In genomic region chr11:119354798-119355442, GRCm38 (mm10) we compare ENCODE assay signal across 8 mouse cellular contexts. TPM values are rescaled to one million over a fixed set of nuclear protein-coding genes. Genes with fewer than 3 reads are reported as not detected.
DNase-seq lines count a peak whose midpoint lies in the region; ATAC-seq lines count a peak whose summit lies in the region.

No protein-coding gene starts in this region.

- peak overlapping the region; percentile 74 for H3K27ac ChIP-seq in intestine, embryonic 15.5 days
- H3K27ac ChIP-seq in liver, embryonic 16.5 days (ENCODE audit: low read length) = peak overlapping the region; percentile 71
- no peak overlapping the region for H3K27ac ChIP-seq in neural tube, embryonic 12.5 days

- 2% methylated on average over 20 of the region's 23 CpGs for WGBS in intestine, embryonic 15.5 days
- WGBS in liver, embryonic 16.5 days (ENCODE audit: insufficient replicate concordance) = 1% methylated on average over 23 of the region's 23 CpGs
- 8% methylated on average over 23 of the region's 23 CpGs for WGBS in neural tube, embryonic 12.5 days

- H3K4me2 ChIP-seq in intestine, embryonic 15.5 days (replicated peaks) = peak overlapping the region; percentile 82
- peak overlapping the region; percentile 76 for H3K4me2 ChIP-seq in liver, embryonic 16.5 days (ENCODE audit: low read depth, low read length)
- peak overlapping the region; percentile 98 for H3K4me2 ChIP-seq in neural tube, embryonic 12.5 days (replicated peaks)

- ATAC-seq in granulocyte monocyte progenitor cell, adult 5-6 weeks (replicated peaks; ENCODE audit: poor library complexity, severe bottlenecking) = peak; percentile 77
- ATAC-seq in intestine, embryonic 15.5 days = peak; percentile 64
- peak; percentile 66 for ATAC-seq in liver, embryonic 16.5 days (ENCODE audit: low read depth)
- ATAC-seq in neural tube, embryonic 12.5 days (ENCODE audit: low FRiP score, low read depth) = no peak

- H3K9ac ChIP-seq in intestine, embryonic 15.5 days = peak overlapping the region; percentile 78
- peak overlapping the region; percentile 68 for H3K9ac ChIP-seq in liver, embryonic 16.5 days (ENCODE audit: low read depth, low read length)
- H3K9ac ChIP-seq in neural tube, embryonic 12.5 days = peak overlapping the region; percentile 55

- peaks cover 3% of the 10 kb centered on the region; the same call in 1 of the 2 replicates for H3K36me3 ChIP-seq in intestine, embryonic 15.5 days
- H3K36me3 ChIP-seq in liver, embryonic 16.5 days (ENCODE audit: control insufficient read depth, insufficient read depth) = no peaks in the 10 kb centered on the region
- 0 out of 2 replicates have a peak, but pooled peaks cover 2% of the 10 kb centered on the region for H3K36me3 ChIP-seq in neural tube, embryonic 12.5 days

- H3K27me3 ChIP-seq in intestine, embryonic 15.5 days (replicated peaks) = no peaks in the 10 kb centered on the region
- H3K27me3 ChIP-seq in liver, embryonic 16.5 days (ENCODE audit: control insufficient read depth, insufficient read depth, low read depth, low read length) = peaks cover 3% of the 10 kb centered on the region; the same call in 1 of the 2 replicates
- no peaks in the 10 kb centered on the region for H3K27me3 ChIP-seq in neural tube, embryonic 12.5 days (replicated peaks)

- peak; percentile 57 for DNase-seq in urinary bladder, postnatal 14 days (ENCODE audit: low spot score)
- DNase-seq in urinary bladder, adult 2 months (ENCODE audit: low spot score) = no peak
- DNase-seq in c-Kit-positive CD71-negative TER-119-negative erythroid progenitor cells, embryonic 14.5 days (ENCODE audit: low read depth) = peak; percentile 73
- DNase-seq in embryo, embryonic 11 days = no peak

- peaks cover 12% of the 10 kb centered on the region for H3K4me1 ChIP-seq in intestine, embryonic 15.5 days (replicated peaks)
- H3K4me1 ChIP-seq in liver, embryonic 16.5 days (ENCODE audit: control insufficient read depth, low read depth, low read length) = peaks cover 16% of the 10 kb centered on the region
- H3K4me1 ChIP-seq in neural tube, embryonic 12.5 days = peaks cover 15% of the 10 kb centered on the region

- no peaks in the 10 kb centered on the region for H3K9me3 ChIP-seq in intestine, embryonic 15.5 days
- H3K9me3 ChIP-seq in liver, embryonic 16.5 days (replicated peaks; ENCODE audit: control insufficient read depth, low read length) = no peaks in the 10 kb centered on the region
- H3K9me3 ChIP-seq in neural tube, embryonic 12.5 days = no peaks in the 10 kb centered on the region

- peak overlapping the region; percentile 72 for H3K4me3 ChIP-seq in intestine, embryonic 15.5 days (replicated peaks)
- peak overlapping the region; percentile 71 for H3K4me3 ChIP-seq in liver, embryonic 16.5 days (ENCODE audit: low read depth, low read length)
- H3K4me3 ChIP-seq in neural tube, embryonic 12.5 days = peak overlapping the region; percentile 48

RNA-seq across cellular contexts. Expression of gene Sgsh, which starts 0.4 kb away (rescaled TPM):
- polyA plus RNA-seq in urinary bladder, adult 2 months (2012; rRNA removed) = 8.2 and 11.6 TPM in 2 replicates
- total RNA-seq in granulocyte monocyte progenitor cell, adult 5-6 weeks (2014; fragmentation: Nextera tagmentation) = 4.3 and 5.2 TPM in 2 replicates
- total RNA-seq in granulocyte monocyte progenitor cell, adult 5-6 weeks (2017) = 2.7 and 4.1 TPM in 2 replicates
- polyA plus RNA-seq in intestine, embryonic 15.5 days (2015; fragmentation: Nextera tagmentation; extraction: Ambion mirVana) = 7.5 and 10.5 TPM in 2 replicates
- 1.8 and 2.0 TPM in 2 replicates for polyA plus RNA-seq in liver, embryonic 16.5 days (2015; fragmentation: Nextera tagmentation; extraction: Ambion mirVana)
- polyA plus RNA-seq in neural tube, embryonic 12.5 days (2016; fragmentation: Nextera tagmentation; extraction: Ambion mirVana) = 3.8 and 5.2 TPM in 2 replicates

RNA-seq across cellular contexts. Expression of gene Slc26a11, which starts 0.4 kb away (rescaled TPM):
- polyA plus RNA-seq in urinary bladder, adult 2 months (2012; rRNA removed) = 10.0 and 11.7 TPM in 2 replicates
- 1.1 TPM in 1 of 2 replicates, not detected in the other for total RNA-seq in granulocyte monocyte progenitor cell, adult 5-6 weeks (2014; fragmentation: Nextera tagmentation)
- 0.21 and 0.43 TPM in 2 replicates for total RNA-seq in granulocyte monocyte progenitor cell, adult 5-6 weeks (2017)
- 7.2 and 9.9 TPM in 2 replicates for polyA plus RNA-seq in intestine, embryonic 15.5 days (2015; fragmentation: Nextera tagmentation; extraction: Ambion mirVana)
- polyA plus RNA-seq in liver, embryonic 16.5 days (2015; fragmentation: Nextera tagmentation; extraction: Ambion mirVana) = 2.1 and 2.3 TPM in 2 replicates
- 5.0 TPM in 2 replicates for polyA plus RNA-seq in neural tube, embryonic 12.5 days (2016; fragmentation: Nextera tagmentation; extraction: Ambion mirVana)

RNA-seq across cellular contexts. Expression of gene Rnf213, which starts 38.0 kb away (rescaled TPM):
- polyA plus RNA-seq in urinary bladder, adult 2 months (2012; rRNA removed) = 42.4 and 42.5 TPM in 2 replicates
- total RNA-seq in granulocyte monocyte progenitor cell, adult 5-6 weeks (2014; fragmentation: Nextera tagmentation) = 57.7 and 58.1 TPM in 2 replicates
- total RNA-seq in granulocyte monocyte progenitor cell, adult 5-6 weeks (2017) = 40.5 and 45.5 TPM in 2 replicates
- 8.3 and 9.2 TPM in 2 replicates for polyA plus RNA-seq in intestine, embryonic 15.5 days (2015; fragmentation: Nextera tagmentation; extraction: Ambion mirVana)
- polyA plus RNA-seq in liver, embryonic 16.5 days (2015; fragmentation: Nextera tagmentation; extraction: Ambion mirVana) = 2.5 and 3.3 TPM in 2 replicates
- polyA plus RNA-seq in neural tube, embryonic 12.5 days (2016; fragmentation: Nextera tagmentation; extraction: Ambion mirVana) = 1.5 and 1.6 TPM in 2 replicates

RNA-seq across cellular contexts. Expression of gene Card14, which starts 47.4 kb away (rescaled TPM):
- polyA plus RNA-seq in urinary bladder, adult 2 months (2012; rRNA removed) = 4.7 and 5.0 TPM in 2 replicates
- not detected in 2 replicates for total RNA-seq in granulocyte monocyte progenitor cell, adult 5-6 weeks (2014; fragmentation: Nextera tagmentation)
- total RNA-seq in granulocyte monocyte progenitor cell, adult 5-6 weeks (2017) = not detected in 2 replicates
- 5.1 and 5.6 TPM in 2 replicates for polyA plus RNA-seq in intestine, embryonic 15.5 days (2015; fragmentation: Nextera tagmentation; extraction: Ambion mirVana)
- polyA plus RNA-seq in liver, embryonic 16.5 days (2015; fragmentation: Nextera tagmentation; extraction: Ambion mirVana) = 0.21 and 0.24 TPM in 2 replicates
- 0.06 and 0.15 TPM in 2 replicates for polyA plus RNA-seq in neural tube, embryonic 12.5 days (2016; fragmentation: Nextera tagmentation; extraction: Ambion mirVana)

RNA-seq across cellular contexts. Expression of gene Eif4a3, which starts 55.0 kb away (rescaled TPM):
- polyA plus RNA-seq in urinary bladder, adult 2 months (2012; rRNA removed) = 106 and 121 TPM in 2 replicates
- 280 and 311 TPM in 2 replicates for total RNA-seq in granulocyte monocyte progenitor cell, adult 5-6 weeks (2014; fragmentation: Nextera tagmentation)
- 188 and 228 TPM in 2 replicates for total RNA-seq in granulocyte monocyte progenitor cell, adult 5-6 weeks (2017)
- 335 and 348 TPM in 2 replicates for polyA plus RNA-seq in intestine, embryonic 15.5 days (2015; fragmentation: Nextera tagmentation; extraction: Ambion mirVana)
- 139 and 146 TPM in 2 replicates for polyA plus RNA-seq in liver, embryonic 16.5 days (2015; fragmentation: Nextera tagmentation; extraction: Ambion mirVana)
- polyA plus RNA-seq in neural tube, embryonic 12.5 days (2016; fragmentation: Nextera tagmentation; extraction: Ambion mirVana) = 311 and 324 TPM in 2 replicates

Comparison
In these comparisons a context has a peak if more than half of its experiments do, and no peak if none do; other contexts are left out.
1. DNase-seq: peak in urinary bladder, postnatal 14 days (single experiment) and c-Kit-positive CD71-negative TER-119-negative erythroid progenitor cells, embryonic 14.5 days (single experiment); none in urinary bladder, adult 2 months (single experiment) and embryo, embryonic 11 days (single experiment).
2. Peak in every context shown above with its lines, with median percentiles within 50 percentile points of each other: H3K4me2 ChIP-seq, H3K4me3 ChIP-seq and H3K9ac ChIP-seq.